Mouse (Mus musculus): ENCODE measurements around the gene Adamtsl4. TPM values are rescaled to one million over a fixed set of nuclear protein-coding genes. Genes with fewer than 3 reads are reported as not detected.

The Adamtsl4 gene
- polyA plus RNA-seq, 1 experiment from 2014 or later = 2.6 TPM

DNA sequence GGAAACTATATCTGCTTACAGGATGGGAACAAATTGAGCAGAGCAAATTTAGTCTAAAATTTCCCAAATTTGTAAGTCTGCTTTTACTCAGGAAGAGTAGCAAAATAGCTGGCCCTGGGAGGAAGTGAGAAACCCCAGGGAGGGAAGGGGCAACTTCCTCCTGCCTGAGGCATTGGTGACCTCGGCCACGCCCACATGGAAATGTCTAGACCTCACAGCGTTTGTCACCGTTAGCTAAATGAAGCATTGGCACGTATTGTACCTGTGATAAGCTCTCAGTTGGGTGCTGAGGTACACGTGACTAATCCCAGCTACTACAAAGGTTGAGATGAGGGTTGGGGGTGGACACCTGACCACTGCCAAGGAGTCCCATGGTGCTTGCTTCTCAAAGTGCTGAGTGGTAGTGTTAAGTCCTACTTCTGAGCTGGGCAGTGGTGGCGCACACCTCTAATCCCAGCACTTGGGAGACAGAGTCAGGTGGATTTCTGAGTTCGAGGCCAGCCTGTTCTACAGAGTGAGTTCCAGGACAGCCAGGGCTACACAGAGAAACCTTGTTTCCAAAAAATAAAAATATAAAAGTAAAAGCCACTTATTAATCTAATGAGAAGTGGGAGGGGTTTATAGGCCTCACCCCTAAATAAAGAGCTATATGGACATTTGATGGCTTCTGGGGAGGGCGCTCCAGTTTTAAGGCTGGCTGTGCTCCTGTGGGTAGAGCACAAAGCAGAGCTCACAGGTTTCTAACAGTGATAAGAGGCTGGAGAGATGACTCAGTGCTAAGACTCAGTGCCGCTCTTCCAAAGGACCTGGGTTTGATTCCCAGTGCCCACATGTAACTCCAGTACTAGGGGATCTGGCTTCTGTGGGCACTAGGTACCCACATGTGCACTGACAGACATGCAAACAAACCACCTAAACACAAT, 42.1 kb downstream of the Adamtsl4 start:
- Histone ChIP-seq H3K27ac (ENCODE audit: low read depth) (peak overlapping the region; percentile 51; the same call in 1 of the 2 replicates), H3K9me3 (ENCODE audit: low read length) (no peaks in the 10 kb centered on the region), H3K9ac (replicated peaks) (no peak overlapping the region), H3K4me1 (ENCODE audit: insufficient read depth) (peaks cover 31% of the 10 kb centered on the region), H3K4me2 (ENCODE audit: low read depth, low read length) (peak overlapping the region; percentile 13), H3K27me3 (ENCODE audit: insufficient read depth, low read length) (no peaks in the 10 kb centered on the region), H3K36me3 (replicated peaks; ENCODE audit: insufficient read depth, low read length) (no peaks in the 10 kb centered on the region), H3K4me3 (ENCODE audit: low read depth, low read length) (no peak overlapping the region)
- TF ChIP-seq EP300 (IDR thresholded peaks at IDR 0.05; ENCODE audit: low read depth) (peak; percentile 45; the same call in 1 of the 2 replicates), CTCF (IDR thresholded peaks at IDR 0.05; ENCODE audit: low read depth) (no peak)
- ATAC-seq = peak; percentile 48
- WGBS (ENCODE audit: insufficient replicate concordance) = 40% methylated on average over 10 of the region's 10 CpGs
- DNase-seq = peak; percentile 67

DNA sequence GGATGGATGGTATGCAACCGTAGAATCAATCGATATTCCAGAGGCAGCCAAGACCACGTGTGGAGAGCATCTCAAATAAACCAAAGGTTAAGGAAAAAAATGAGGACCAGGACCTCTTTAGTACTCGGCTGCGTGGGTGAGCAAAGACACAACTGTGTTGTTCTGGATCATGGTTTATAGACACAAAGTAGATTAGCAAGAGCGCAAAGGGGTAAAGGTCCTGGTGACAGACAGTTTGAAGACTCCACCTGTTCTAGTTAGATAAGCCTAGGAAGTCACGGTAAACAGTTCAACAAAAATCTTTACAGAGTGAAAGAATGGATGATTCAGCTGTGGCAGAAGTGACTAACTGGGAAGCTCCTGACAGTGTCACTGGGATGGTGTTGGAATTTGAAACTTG, 44.6 kb downstream of the Adamtsl4 start:
- Histone ChIP-seq H3K9me3 (ENCODE audit: low read length) (no peaks in the 10 kb centered on the region), H3K4me2 (ENCODE audit: low read depth, low read length) (0 out of 2 replicates have a peak overlapping the region, but pooled peaks have one; percentile 11), H3K27me3 (ENCODE audit: insufficient read depth, low read length) (no peaks in the 10 kb centered on the region), H3K36me3 (replicated peaks; ENCODE audit: insufficient read depth, low read length) (no peaks in the 10 kb centered on the region), H3K4me1 (ENCODE audit: insufficient read depth) (peaks cover 28% of the 10 kb centered on the region), H3K27ac (ENCODE audit: low read depth) (peak overlapping the region; percentile 67), H3K9ac (replicated peaks) (no peak overlapping the region), H3K4me3 (ENCODE audit: low read depth, low read length) (no peak overlapping the region)
- peak; percentile 77 for ATAC-seq
- 44% methylated on average over 7 of the region's 7 CpGs for WGBS (ENCODE audit: insufficient replicate concordance)
- DNase-seq = no peak
- no peak for TF ChIP-seq CTCF (IDR thresholded peaks at IDR 0.05; ENCODE audit: low read depth)
- TF ChIP-seq EP300 (IDR thresholded peaks at IDR 0.05; ENCODE audit: low read depth) = peak; percentile 89

DNA sequence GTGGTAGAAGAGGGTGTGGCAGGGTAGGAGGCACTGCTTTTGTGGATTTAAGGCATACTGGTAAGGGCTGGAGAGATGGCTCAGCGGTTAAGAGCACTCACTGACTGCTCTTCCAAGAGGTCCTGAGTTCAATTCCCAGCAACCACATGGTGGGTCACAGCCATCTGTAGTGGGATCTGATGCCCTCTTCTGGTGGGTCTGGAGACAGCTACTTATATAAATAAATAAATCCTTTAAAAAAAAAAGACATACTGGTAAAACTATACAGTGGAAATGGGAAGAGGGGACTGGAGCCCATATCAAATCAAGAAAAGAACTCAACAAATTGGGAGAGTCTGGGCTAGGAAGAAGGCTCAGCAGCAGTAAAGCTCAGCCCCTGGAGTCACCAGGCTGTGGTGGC, 48.0 kb downstream of the Adamtsl4 start:
- Histone ChIP-seq H3K36me3 (replicated peaks; ENCODE audit: insufficient read depth, low read length) (peaks cover 11% of the 10 kb centered on the region), H3K27ac (ENCODE audit: low read depth) (no peak overlapping the region), H3K4me3 (ENCODE audit: low read depth, low read length) (no peak overlapping the region), H3K27me3 (ENCODE audit: insufficient read depth, low read length) (no peaks in the 10 kb centered on the region), H3K4me1 (ENCODE audit: insufficient read depth) (peaks cover 21% of the 10 kb centered on the region), H3K9ac (replicated peaks) (no peak overlapping the region), H3K9me3 (ENCODE audit: low read length) (no peaks in the 10 kb centered on the region), H3K4me2 (ENCODE audit: low read depth, low read length) (no peak overlapping the region)
- no peak for DNase-seq
- TF ChIP-seq CTCF (IDR thresholded peaks at IDR 0.05; ENCODE audit: low read depth) = peak; percentile 47
- no peak for TF ChIP-seq EP300 (IDR thresholded peaks at IDR 0.05; ENCODE audit: low read depth)
- no peak for ATAC-seq
- 79% methylated on average over 1 of the region's 1 CpGs for WGBS (ENCODE audit: insufficient replicate concordance)

DNA sequence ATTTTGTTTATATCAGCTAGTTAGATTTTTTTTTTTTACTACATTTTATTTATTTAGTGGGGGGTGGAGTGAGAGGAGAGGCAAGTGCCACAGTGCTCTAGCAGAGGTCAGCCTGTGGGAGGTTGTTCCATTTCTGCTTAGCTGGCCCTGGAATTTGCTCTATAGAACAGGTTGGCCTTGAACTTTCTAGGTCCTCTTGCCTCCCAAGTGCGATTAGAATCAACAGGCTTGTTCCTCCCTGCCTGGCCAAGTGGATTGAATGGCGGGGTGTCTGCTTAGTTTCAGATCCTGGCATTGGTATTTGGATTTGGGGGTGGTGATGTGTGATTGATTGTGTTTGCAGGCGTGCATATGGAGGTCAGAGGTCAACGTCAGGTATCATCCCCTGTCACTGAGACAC, 51.6 kb downstream of the Adamtsl4 start:
- Histone ChIP-seq H3K4me2 (ENCODE audit: low read depth, low read length) (no peak overlapping the region), H3K4me3 (ENCODE audit: low read depth, low read length) (no peak overlapping the region), H3K9me3 (ENCODE audit: low read length) (no peaks in the 10 kb centered on the region), H3K27me3 (ENCODE audit: insufficient read depth, low read length) (no peaks in the 10 kb centered on the region), H3K9ac (replicated peaks) (no peak overlapping the region), H3K4me1 (ENCODE audit: insufficient read depth) (peaks cover 6% of the 10 kb centered on the region; the same call in 1 of the 2 replicates), H3K27ac (ENCODE audit: low read depth) (peak overlapping the region; percentile 75), H3K36me3 (replicated peaks; ENCODE audit: insufficient read depth, low read length) (peaks cover 34% of the 10 kb centered on the region)
- ATAC-seq = peak; percentile 83
- DNase-seq = no peak
- WGBS (ENCODE audit: insufficient replicate concordance) = 63% methylated on average over 4 of the region's 4 CpGs
- TF ChIP-seq EP300 (IDR thresholded peaks at IDR 0.05; ENCODE audit: low read depth) (peak; percentile 31; the same call in 1 of the 2 replicates), CTCF (IDR thresholded peaks at IDR 0.05; ENCODE audit: low read depth) (no peak)

DNA sequence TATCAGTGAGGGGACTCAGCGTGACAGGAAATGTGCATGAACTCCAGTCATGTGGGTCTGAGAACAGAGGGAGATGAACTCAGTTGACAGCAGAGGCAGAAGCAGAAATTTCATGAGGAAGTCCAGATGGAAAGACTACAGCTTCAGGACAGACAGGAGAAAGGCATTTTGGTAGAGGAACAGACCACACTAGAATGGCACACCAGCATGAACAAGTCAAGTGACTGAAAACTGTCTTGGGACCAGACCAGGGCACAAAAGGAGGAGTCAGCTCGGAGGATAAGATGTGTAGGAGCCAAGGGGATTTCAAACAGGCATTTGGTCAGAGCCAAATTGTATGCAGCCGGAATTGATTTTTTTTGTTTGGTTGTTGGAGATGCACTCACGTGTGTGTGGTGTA, 52.1 kb downstream of the Adamtsl4 start:
- DNase-seq (no peak), ATAC-seq (no peak)
- Histone ChIP-seq H3K27ac (ENCODE audit: low read depth) (peak overlapping the region; percentile 75), H3K4me3 (ENCODE audit: low read depth, low read length) (no peak overlapping the region), H3K27me3 (ENCODE audit: insufficient read depth, low read length) (no peaks in the 10 kb centered on the region), H3K4me1 (ENCODE audit: insufficient read depth) (peaks cover 6% of the 10 kb centered on the region; the same call in 1 of the 2 replicates), H3K9ac (replicated peaks) (no peak overlapping the region), H3K4me2 (ENCODE audit: low read depth, low read length) (no peak overlapping the region), H3K36me3 (replicated peaks; ENCODE audit: insufficient read depth, low read length) (peaks cover 38% of the 10 kb centered on the region), H3K9me3 (ENCODE audit: low read length) (no peaks in the 10 kb centered on the region)
- 65% methylated on average over 4 of the region's 4 CpGs for WGBS (ENCODE audit: insufficient replicate concordance)
- TF ChIP-seq EP300 (IDR thresholded peaks at IDR 0.05; ENCODE audit: low read depth) (no peak), CTCF (IDR thresholded peaks at IDR 0.05; ENCODE audit: low read depth) (no peak)
